Mouse (Mus musculus): ENCODE data around the gene F2rl2. TPM values are rescaled to one million over a fixed set of nuclear protein-coding genes. Genes with fewer than 3 reads are reported as not detected.

Gene F2rl2
- polyA plus RNA-seq, 1 experiment from 2014 or later, result 0.71 TPM

DNA sequence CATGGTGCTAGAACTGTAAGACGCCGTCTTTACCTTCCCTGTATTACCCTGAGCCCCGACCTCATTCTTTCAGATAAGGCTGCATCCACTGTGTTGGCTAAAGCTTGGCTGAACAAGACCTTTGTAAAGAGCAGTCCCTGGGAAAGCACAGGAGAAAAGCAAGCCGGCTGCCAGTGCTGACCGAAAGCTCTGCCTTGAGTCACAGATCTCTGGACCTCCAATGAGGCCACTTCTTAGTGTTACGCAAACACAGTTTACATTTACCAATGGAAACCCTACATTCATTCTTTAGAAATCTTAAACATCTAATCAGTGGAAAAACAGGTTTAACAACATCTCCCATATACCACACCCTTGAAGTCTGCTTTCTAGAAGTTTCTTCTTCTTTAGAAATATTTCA lies 8.9 kb downstream of the F2rl2 start:
- H3K27ac ChIP-seq, result no peak overlapping the region
- H3K4me2 ChIP-seq (replicated peaks), result no peak overlapping the region
- no peaks in the 10 kb centered on the region for H3K9me3 ChIP-seq
- no peak overlapping the region for H3K4me3 ChIP-seq (replicated peaks)
- WGBS, result 94% methylated on average over 6 of the region's 6 CpGs
- no peaks in the 10 kb centered on the region for H3K4me1 ChIP-seq (replicated peaks)
- H3K36me3 ChIP-seq, result peaks cover 11% of the 10 kb centered on the region; the same call in 1 of the 2 replicates
- H3K9ac ChIP-seq (replicated peaks), result no peak overlapping the region
- no peak for ATAC-seq
- no peaks in the 10 kb centered on the region for H3K27me3 ChIP-seq

DNA sequence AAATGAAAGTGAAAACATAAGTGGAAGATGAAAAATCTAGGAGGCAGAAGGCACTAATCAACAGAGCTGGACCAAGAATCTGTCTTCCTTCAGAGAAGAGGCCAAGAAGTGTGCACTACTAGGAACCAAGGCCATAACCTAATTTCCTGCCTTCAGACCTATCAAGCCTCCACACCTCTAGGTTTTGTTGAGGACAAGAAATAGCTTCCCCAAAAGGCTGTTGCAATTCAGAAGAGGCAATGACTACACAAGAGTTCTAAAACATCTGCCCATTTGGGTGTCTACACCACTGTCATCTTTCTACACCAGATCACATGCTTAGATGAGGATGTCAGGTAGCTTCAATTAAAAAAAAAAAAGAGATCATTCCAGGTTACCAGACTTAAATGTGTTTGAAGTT lies 15.4 kb downstream of the F2rl2 start:
- no peak overlapping the region for H3K9ac ChIP-seq (replicated peaks)
- no peak for ATAC-seq
- no peak overlapping the region for H3K27ac ChIP-seq
- no peak overlapping the region for H3K4me3 ChIP-seq (replicated peaks)
- H3K4me1 ChIP-seq (replicated peaks), result no peaks in the 10 kb centered on the region
- no peaks in the 10 kb centered on the region for H3K9me3 ChIP-seq
- H3K36me3 ChIP-seq, result 0 out of 2 replicates have a peak, but pooled peaks cover 8% of the 10 kb centered on the region
- H3K4me2 ChIP-seq (replicated peaks), result no peak overlapping the region
- H3K27me3 ChIP-seq, result no peaks in the 10 kb centered on the region

GRCm38 (mm10) chr13:95712570-95713268 lies 16.1 kb downstream of the F2rl2 start:
- Histone ChIP-seq H3K36me3 (0 out of 2 replicates have a peak, but pooled peaks cover 3% of the 10 kb centered on the region), H3K4me2 (replicated peaks) (no peak overlapping the region), H3K27me3 (no peaks in the 10 kb centered on the region), H3K4me3 (replicated peaks) (no peak overlapping the region), H3K9ac (replicated peaks) (no peak overlapping the region), H3K27ac (no peak overlapping the region), H3K4me1 (replicated peaks) (no peaks in the 10 kb centered on the region), H3K9me3 (no peaks in the 10 kb centered on the region)
- no peak for ATAC-seq
- 97% methylated on average over 9 of the region's 9 CpGs for WGBS

DNA sequence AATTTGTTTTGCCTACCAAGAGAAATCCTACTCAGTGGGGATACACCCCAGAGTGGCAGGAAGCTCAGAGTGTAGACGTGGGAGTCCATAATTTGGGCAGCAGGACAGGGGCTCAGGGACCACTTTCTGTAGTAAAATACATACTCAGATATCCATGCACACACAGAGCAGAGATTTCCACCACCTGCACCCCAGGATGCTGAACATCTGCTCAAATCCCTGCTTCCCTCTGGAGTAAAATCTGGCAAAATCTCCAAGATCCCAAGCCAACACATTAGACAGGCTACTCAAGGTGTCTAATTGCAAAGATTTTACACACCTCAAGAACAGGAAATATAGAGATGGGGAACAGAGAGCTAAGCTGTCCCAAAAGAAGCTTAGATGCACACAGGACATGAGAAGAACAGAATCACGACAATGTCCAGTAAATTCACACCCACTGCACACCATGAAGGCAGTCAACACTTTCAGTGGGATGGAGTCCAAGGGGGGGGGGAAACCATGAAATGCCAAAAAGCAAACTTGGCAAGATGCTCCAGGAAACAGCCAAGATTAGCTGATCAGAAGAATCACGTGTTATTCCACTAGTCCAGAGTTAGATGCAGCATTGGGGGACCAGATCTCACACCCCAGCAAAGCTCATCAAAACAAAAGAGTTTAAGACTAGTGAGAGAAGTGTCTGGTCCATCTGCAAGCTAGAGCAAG lies 17.8 kb downstream of the F2rl2 start:
- no peak overlapping the region for H3K4me3 ChIP-seq (replicated peaks)
- H3K9ac ChIP-seq (replicated peaks), result no peak overlapping the region
- no peaks in the 10 kb centered on the region for H3K4me1 ChIP-seq (replicated peaks)
- H3K36me3 ChIP-seq, result no peaks in the 10 kb centered on the region
- H3K27me3 ChIP-seq, result no peaks in the 10 kb centered on the region
- H3K27ac ChIP-seq, result no peak overlapping the region
- 83% methylated on average over 3 of the region's 3 CpGs for WGBS
- H3K9me3 ChIP-seq, result no peaks in the 10 kb centered on the region
- no peak for ATAC-seq
- H3K4me2 ChIP-seq (replicated peaks), result no peak overlapping the region

- WGBS, result 84% methylated on average over 4 of the region's 4 CpGs
- Histone ChIP-seq H3K27ac (no peak overlapping the region), H3K4me2 (replicated peaks) (no peak overlapping the region), H3K27me3 (no peaks in the 10 kb centered on the region), H3K9ac (replicated peaks) (no peak overlapping the region), H3K36me3 (no peaks in the 10 kb centered on the region), H3K4me1 (replicated peaks) (no peaks in the 10 kb centered on the region), H3K4me3 (replicated peaks) (no peak overlapping the region), H3K9me3 (no peaks in the 10 kb centered on the region)
- ATAC-seq, result no peak
Observed at GRCm38 (mm10) chr13:95715356-95715755, 18.7 kb downstream of the F2rl2 start.

GRCm38 (mm10) chr13:95719320-95720232 lies 22.9 kb downstream of the F2rl2 start:
- WGBS, result 63% methylated on average over 14 of the region's 14 CpGs
- Histone ChIP-seq H3K36me3 (no peaks in the 10 kb centered on the region), H3K4me3 (replicated peaks) (no peak overlapping the region), H3K9ac (replicated peaks) (no peak overlapping the region), H3K27ac (no peak overlapping the region), H3K27me3 (no peaks in the 10 kb centered on the region), H3K4me2 (replicated peaks) (peak overlapping the region; percentile 34), H3K4me1 (replicated peaks) (no peaks in the 10 kb centered on the region), H3K9me3 (no peaks in the 10 kb centered on the region)
- ATAC-seq, result peak; percentile 86

GRCm38 (mm10) chr13:95730491-95730890 lies 33.8 kb downstream of the F2rl2 start:
- H3K27ac ChIP-seq, result no peak overlapping the region
- no peaks in the 10 kb centered on the region for H3K27me3 ChIP-seq
- no peaks in the 10 kb centered on the region for H3K36me3 ChIP-seq
- H3K9ac ChIP-seq (replicated peaks), result no peak overlapping the region
- no peak overlapping the region for H3K4me2 ChIP-seq (replicated peaks)
- no peaks in the 10 kb centered on the region for H3K9me3 ChIP-seq
- H3K4me1 ChIP-seq (replicated peaks), result no peaks in the 10 kb centered on the region
- WGBS, result 95% methylated on average over 4 of the region's 4 CpGs
- no peak overlapping the region for H3K4me3 ChIP-seq (replicated peaks)
- no peak for ATAC-seq

GRCm38 (mm10) chr13:95739651-95740050 lies 43.0 kb downstream of the F2rl2 start:
- Histone ChIP-seq H3K36me3 (no peaks in the 10 kb centered on the region), H3K4me1 (replicated peaks) (no peaks in the 10 kb centered on the region), H3K4me3 (replicated peaks) (no peak overlapping the region), H3K9me3 (no peaks in the 10 kb centered on the region), H3K27ac (no peak overlapping the region), H3K27me3 (no peaks in the 10 kb centered on the region), H3K4me2 (replicated peaks) (no peak overlapping the region), H3K9ac (replicated peaks) (no peak overlapping the region)
- no peak for ATAC-seq
- 77% methylated on average over 5 of the region's 5 CpGs for WGBS

GRCm38 (mm10) chr13:95741813-95742689 lies 45.4 kb downstream of the F2rl2 start:
- Histone ChIP-seq H3K36me3 (no peaks in the 10 kb centered on the region), H3K4me3 (replicated peaks) (no peak overlapping the region), H3K4me2 (replicated peaks) (no peak overlapping the region), H3K9me3 (no peaks in the 10 kb centered on the region), H3K9ac (replicated peaks) (no peak overlapping the region), H3K4me1 (replicated peaks) (no peaks in the 10 kb centered on the region), H3K27ac (no peak overlapping the region), H3K27me3 (no peaks in the 10 kb centered on the region)
- ATAC-seq, result no peak
- WGBS, result 96% methylated on average over 11 of the region's 11 CpGs

- Histone ChIP-seq H3K36me3 (no peaks in the 10 kb centered on the region), H3K27me3 (no peaks in the 10 kb centered on the region), H3K4me2 (replicated peaks) (no peak overlapping the region), H3K4me3 (replicated peaks) (no peak overlapping the region), H3K9ac (replicated peaks) (no peak overlapping the region), H3K9me3 (no peaks in the 10 kb centered on the region), H3K4me1 (replicated peaks) (no peaks in the 10 kb centered on the region), H3K27ac (no peak overlapping the region)
- ATAC-seq, result no peak
- WGBS, result 90% methylated on average over 9 of the region's 9 CpGs
Observed at GRCm38 (mm10) chr13:95742881-95743466, 46.3 kb downstream of the F2rl2 start.

DNA sequence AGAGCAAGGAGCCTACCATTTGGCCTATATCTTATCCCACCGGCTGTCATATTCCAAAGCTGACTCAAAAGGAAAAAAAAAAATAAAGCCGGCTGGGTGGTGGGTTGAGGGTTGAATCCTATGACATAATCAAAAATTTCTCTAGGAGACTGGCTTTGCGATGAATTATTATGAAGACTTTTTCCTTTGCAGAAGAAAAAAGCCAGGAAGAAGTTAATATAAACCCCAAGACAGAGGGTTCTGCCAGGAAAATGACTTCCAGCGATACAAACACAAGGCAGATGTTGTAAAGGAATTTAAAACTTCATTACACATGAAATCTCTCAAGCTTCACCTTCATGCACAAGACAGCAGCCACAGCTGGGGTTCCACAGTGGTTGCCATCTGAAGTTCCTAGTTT lies 48.8 kb downstream of the F2rl2 start:
- H3K27me3 ChIP-seq, result no peaks in the 10 kb centered on the region
- H3K4me2 ChIP-seq (replicated peaks), result no peak overlapping the region
- no peak for ATAC-seq
- 98% methylated on average over 4 of the region's 4 CpGs for WGBS
- H3K9ac ChIP-seq (replicated peaks), result no peak overlapping the region
- H3K9me3 ChIP-seq, result no peaks in the 10 kb centered on the region
- no peaks in the 10 kb centered on the region for H3K36me3 ChIP-seq
- H3K4me3 ChIP-seq (replicated peaks), result no peak overlapping the region
- no peak overlapping the region for H3K27ac ChIP-seq
- H3K4me1 ChIP-seq (replicated peaks), result no peaks in the 10 kb centered on the region

All from midbrain, embryonic 13.5 days (tissue).